Comparison of ENCODE assay signal across 8 mouse cellular contexts in genomic region chr8:79650158-79650814, GRCm38 (mm10). TPM values are rescaled to one million over a fixed set of nuclear protein-coding genes. Genes with fewer than 3 reads are reported as not detected.
DNase-seq lines count a peak whose midpoint lies in the region; ATAC-seq lines count a peak whose summit lies in the region.

No protein-coding gene starts in this region.

- H3K4me3 ChIP-seq in kidney, embryonic 14.5 days (ENCODE audit: low read length) = no peak overlapping the region
- H3K4me3 ChIP-seq in forebrain, embryonic 15.5 days = no peak overlapping the region

- H3K27ac ChIP-seq in kidney, embryonic 14.5 days (ENCODE audit: low read depth, low read length) = no peak overlapping the region
- no peak overlapping the region for H3K27ac ChIP-seq in forebrain, embryonic 15.5 days (replicated peaks)

- no peak overlapping the region for H3K9ac ChIP-seq in kidney, embryonic 14.5 days (ENCODE audit: low read depth, low read length)
- H3K9ac ChIP-seq in forebrain, embryonic 15.5 days (replicated peaks) = no peak overlapping the region

- H3K4me2 ChIP-seq in kidney, embryonic 14.5 days (replicated peaks; ENCODE audit: low read depth, low read length) = no peak overlapping the region
- H3K4me2 ChIP-seq in forebrain, embryonic 15.5 days (replicated peaks) = no peak overlapping the region

- peaks cover 62% of the 10 kb centered on the region for H3K36me3 ChIP-seq in kidney, embryonic 14.5 days (ENCODE audit: control insufficient read depth, insufficient read depth, low read length)
- peaks cover 37% of the 10 kb centered on the region for H3K36me3 ChIP-seq in forebrain, embryonic 15.5 days

- H3K9me3 ChIP-seq in kidney, embryonic 14.5 days (ENCODE audit: control insufficient read depth, low read length) = no peaks in the 10 kb centered on the region
- H3K9me3 ChIP-seq in forebrain, embryonic 15.5 days = no peaks in the 10 kb centered on the region

- H3K4me1 ChIP-seq in kidney, embryonic 14.5 days (ENCODE audit: control insufficient read depth, insufficient read depth, low read length) = no peaks in the 10 kb centered on the region
- no peaks in the 10 kb centered on the region for H3K4me1 ChIP-seq in forebrain, embryonic 15.5 days

- whole genome bisulfite sequencing in kidney, embryonic 14.5 days = 93% methylated on average over 1 of the region's 1 CpGs
- 85% methylated on average over 1 of the region's 1 CpGs for WGBS in forebrain, embryonic 15.5 days

- no peaks in the 10 kb centered on the region for H3K27me3 ChIP-seq in kidney, embryonic 14.5 days (ENCODE audit: control insufficient read depth, insufficient read depth, low read length)
- H3K27me3 ChIP-seq in forebrain, embryonic 15.5 days = no peaks in the 10 kb centered on the region

- peak; percentile 32 for DNase-seq in kidney, adult 9 months
- peak; percentile 37 to 54 for DNase-seq in CD8-positive naive resting alpha-beta T cell, adult 2 months (ENCODE audit: low read depth in 2 of 2, low spot score in 2 of 2)
- DNase-seq in c-Kit-positive CD71-negative TER-119-negative erythroid progenitor cells, embryonic 14.5 days (ENCODE audit: low read depth) = peak; percentile 60
- DNase-seq in frontal cortex, postnatal 25 days (ENCODE audit: low spot score in 2 of 2) = no peak
- no peak for DNase-seq in urinary bladder, adult 18-20 months (ENCODE audit: low spot score in 2 of 2)

- ATAC-seq in kidney, embryonic 14.5 days (ENCODE audit: low FRiP score, low TSS enrichment) = no peak
- peak; percentile 90 for ATAC-seq in megakaryocyte-erythroid progenitor cell, adult 5-6 weeks (replicated peaks; ENCODE audit: low FRiP score, low TSS enrichment, poor library complexity, severe bottlenecking)
- no peak for ATAC-seq in forebrain, embryonic 15.5 days (replicated peaks)

RNA-seq across cellular contexts. Expression of gene Otud4, which starts 10.9 kb away (rescaled TPM):
- 17.6 and 30.9 TPM in 2 replicates for polyA plus RNA-seq in kidney, embryonic 14.5 days (2014; fragmentation: Nextera tagmentation; extraction: Ambion mirVana)
- total RNA-seq in megakaryocyte-erythroid progenitor cell, adult 5-6 weeks (2014; fragmentation: Nextera tagmentation) = 75.5 and 87.6 TPM in 2 replicates
- 82.2 and 82.8 TPM in 2 replicates for total RNA-seq in megakaryocyte-erythroid progenitor cell, adult 5-6 weeks (2017)
- polyA plus RNA-seq in forebrain, embryonic 15.5 days (2015; fragmentation: Nextera tagmentation; extraction: Ambion mirVana) = 13.7 and 13.9 TPM in 2 replicates

Comparison
In these comparisons a context has a peak if more than half of its experiments do, and no peak if none do; other contexts are left out.
1. DNase-seq: peak in kidney, adult 9 months (single experiment), CD8-positive naive resting alpha-beta T cell, adult 2 months (2 of 2) and c-Kit-positive CD71-negative TER-119-negative erythroid progenitor cells, embryonic 14.5 days (single experiment); none in frontal cortex, postnatal 25 days (0 of 2) and urinary bladder, adult 18-20 months (0 of 2).